Mouse (Mus musculus) embryo, embryonic 10 days (tissue): Measurements from ENCODE around the gene Uty.
A peak's percentile ranks its signal among the peaks of the same experiment; 100 is the strongest.

ENCODE experiments used
- DNase-seq: peaks from one replicate; pipeline ENCODE4 v3.0.0-alpha.2; 2015; ENCODE audit warnings: low spot score

The Uty gene

DNA sequence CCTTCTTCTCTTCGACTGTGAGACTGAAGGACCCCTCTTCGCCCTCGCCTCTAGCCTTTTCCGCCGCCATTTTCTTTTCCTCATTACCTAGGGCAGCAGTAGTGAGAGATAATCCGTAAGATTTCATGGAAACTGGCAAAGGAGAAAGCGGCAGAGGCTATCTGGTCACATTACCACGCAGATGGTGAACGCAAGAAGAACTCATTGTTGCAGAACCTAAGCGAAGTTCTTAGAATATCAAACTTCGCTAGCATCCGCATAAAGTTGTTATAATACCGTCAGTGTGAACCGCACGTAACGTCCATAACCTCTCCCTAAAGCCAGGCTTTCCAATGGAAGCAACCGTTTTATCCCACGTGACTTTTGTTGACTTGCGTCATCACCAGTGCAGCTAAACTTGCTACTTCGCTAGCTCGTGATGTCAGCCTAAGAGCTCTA lies at the start of gene Uty:
TSS of gene Uty (minus strand) at position 334 of the 438 bp plus-strand sequence.
- peak; percentile 81 for DNase-seq

DNA sequence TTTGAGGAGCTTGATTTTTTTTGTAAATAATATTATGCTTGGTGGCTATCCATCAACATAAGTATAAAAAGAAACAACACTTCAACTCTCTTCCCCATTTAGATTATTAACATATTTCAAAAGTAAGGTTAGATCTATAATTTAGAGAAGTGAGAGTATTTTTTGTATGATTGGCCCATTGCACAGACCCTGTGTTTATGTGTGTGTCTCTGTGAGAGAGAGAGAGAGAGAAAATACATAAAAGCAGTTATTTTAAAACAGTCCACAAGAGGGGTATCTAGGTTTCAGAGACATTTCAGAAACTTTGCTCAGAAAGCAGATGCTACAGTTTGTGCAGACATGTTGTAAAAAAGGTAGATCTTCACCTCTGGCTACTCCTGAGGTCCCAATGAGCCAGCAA lies 48.1 kb upstream of the Uty start:
- DNase-seq = no peak

DNA sequence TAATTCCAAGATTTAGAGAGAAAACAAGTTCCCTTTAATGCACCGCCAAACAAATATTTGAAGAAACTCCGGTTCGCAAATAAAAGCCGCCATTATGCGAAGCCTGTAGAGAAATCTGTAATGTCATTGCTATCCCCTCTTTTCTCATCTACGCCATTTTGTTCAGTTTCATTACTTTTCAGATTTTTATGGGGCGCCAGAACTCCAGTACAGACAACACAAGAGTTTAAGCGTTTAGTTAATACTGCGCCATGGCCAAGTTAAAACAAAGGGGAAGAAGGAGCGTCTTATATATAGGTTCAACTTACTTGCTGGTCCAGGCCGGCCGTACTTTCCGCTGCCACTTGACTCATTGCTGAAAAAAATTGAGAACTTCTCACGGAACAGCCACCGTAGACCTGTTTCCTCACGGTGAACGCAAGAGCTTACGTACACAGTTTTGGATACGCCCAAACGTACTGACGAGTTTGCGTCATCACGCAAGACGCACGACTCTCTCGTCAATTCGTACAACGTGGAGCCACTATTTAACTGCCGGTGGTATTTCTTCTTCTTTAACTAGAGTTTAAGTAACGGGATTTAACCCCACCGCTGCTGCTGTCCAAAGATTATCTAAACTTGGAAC lies 40.7 kb upstream of the Uty start, which contains the start of gene Ddx3y:
TSS of gene Ddx3y (minus strand) at position 459 of the 625 bp plus-strand sequence.
- peak; percentile 91 for DNase-seq

DNA sequence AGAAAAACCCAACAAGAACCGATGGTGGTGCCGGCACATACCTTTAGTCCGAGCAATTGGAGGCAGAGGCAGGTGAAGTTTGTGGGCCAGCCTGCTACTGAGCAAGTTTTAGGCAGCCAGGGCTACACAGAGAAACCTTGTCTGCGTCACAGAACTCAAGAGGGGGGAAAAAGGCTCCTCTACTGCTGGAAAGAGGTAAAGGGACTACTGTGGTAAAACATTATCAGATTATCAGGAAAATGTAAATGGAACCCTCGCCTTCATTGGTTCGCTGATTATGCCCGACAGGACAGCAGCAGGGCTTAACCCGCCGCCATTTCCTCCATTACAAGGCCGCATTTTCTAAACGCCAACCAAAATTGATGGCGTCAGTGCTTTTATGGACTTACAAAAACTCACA lies 40.2 kb upstream of the Uty start:
- peak; percentile 4 for DNase-seq

DNA sequence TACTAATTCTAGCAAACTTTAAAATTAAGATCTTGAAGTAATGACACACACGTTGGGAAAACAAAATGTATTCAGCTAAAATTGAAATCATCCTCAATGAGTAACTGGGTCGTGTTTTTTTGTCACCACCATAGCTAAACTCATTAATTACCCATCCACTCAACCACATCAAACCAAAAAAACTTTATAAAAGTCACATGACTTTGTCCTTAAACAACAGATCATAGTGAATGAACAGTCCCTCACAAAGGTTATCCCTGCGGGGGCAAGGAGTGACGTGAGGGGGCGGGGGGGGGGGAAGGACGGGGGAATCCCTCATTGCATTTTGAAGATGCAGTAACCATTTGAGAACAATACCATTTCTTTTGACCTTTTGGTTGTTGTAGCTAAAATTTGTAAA lies 558 bp upstream of the Uty start:
- no peak for DNase-seq

DNA sequence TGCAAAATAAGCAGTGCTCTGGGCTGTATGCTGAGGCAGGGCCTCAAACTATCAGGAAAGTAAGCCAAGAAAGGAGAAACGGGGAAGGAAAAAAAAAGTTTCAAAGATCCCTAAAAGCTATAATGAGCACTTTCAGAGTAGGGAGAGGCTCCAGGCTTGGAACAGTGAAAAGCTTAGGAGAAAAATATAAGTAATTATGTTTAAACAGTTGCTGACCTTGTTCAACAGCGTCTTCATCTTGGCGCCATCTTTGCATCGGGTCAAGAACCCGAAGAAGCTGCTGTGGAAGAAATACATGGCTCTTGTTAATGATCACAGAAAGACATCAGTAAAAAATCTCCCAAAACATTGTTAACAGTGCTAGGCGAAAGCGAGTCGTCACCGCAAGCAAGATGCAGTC lies 619 bp downstream of the Uty start:
- peak; percentile 6 for DNase-seq

DNA sequence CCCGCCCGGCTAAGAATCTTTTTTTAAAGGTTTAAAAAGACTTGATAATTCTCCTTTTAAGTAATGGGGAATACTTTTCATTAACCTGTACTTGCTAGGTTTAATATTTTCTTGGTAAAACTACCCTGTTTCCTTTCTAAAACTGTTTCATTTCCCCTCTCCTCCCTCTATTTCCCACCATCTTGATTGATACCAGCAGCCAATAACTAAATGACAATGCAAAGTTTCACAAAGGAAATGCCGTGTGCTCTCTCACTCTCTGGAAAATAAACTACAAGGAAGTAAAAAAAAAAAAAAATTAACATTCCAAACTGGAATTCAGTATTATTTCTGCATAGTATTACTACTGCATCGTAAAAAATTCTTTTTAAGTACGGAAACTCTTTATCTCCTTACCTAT lies 1.1 kb downstream of the Uty start:
- no peak for DNase-seq

DNA sequence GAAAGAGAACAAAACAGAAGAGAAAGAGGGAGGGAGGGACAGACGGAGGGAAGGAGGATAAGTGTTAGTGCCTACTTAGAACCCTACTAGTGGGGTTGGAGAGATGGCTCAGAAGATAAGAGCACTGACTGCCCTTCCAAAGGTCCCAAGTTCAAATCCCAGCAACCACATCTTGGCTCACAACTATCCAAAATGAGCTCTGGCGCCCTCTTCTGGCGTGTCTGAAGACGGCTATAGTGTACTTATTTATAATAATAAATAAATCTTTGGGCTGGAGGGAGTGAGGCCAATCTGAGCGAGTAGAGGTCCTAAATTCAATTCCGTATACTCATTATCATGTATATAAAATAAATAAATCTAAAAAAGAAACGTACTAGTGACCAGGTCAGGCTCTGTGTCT lies 25.6 kb downstream of the Uty start:
- no peak for DNase-seq

DNA sequence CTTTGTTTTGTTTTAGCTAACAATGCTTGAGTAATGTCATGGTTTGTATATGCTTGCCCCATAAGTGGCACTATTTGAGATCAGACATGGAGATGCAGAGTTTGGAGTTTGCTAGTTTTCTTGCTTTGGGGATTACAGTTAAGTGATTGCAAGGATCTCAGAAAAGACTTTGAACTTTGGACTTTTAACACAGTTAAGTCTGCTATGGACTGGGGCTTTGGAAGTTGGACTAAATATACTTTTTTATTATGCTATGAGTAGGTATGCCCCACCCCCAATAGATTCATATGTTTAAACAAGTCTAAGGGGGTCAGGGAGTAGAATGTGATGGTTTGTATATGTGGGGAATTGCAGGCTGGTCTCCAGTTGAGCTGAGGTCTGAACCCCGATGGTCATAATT lies 67.1 kb downstream of the Uty start:
- no peak for DNase-seq

DNA sequence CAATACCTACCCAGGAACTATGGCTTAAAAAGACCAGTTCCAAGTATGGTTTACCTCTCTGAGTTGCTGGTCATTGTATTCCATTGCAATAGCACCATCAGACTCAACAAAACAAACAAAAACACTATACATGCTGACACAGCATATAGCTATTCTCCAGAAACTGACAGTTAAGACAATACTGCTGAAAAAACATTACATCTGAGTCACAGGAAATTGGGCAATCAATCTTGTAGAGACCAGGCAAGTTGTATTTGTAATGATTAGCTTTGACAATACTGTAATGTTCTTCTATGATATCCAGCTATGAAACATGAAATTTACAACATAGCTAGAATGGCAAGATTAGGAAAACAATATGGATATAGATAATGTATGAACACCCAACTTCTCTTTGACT lies 82.5 kb downstream of the Uty start:
- no peak for DNase-seq

DNA sequence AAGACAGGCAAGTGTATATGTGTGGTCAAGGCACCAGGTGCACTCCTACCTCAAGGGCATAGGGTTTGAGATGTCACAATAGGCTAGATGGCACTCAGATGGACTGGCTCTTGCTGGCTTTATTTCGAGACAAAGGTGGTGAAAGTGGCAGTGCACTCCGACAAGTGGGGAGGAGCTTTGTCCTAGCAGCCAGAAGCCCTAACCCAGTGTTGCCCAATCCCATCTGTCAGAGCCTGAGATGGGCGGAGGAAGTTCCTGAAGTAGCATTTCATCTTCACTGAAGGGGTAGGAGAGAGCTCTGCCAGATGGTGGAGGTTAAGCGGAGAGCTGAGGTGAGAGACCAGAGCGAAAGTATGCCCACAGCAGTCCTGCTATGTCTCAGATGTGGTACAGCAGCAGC lies 129.4 kb downstream of the Uty start:
- DNase-seq = no peak

DNA sequence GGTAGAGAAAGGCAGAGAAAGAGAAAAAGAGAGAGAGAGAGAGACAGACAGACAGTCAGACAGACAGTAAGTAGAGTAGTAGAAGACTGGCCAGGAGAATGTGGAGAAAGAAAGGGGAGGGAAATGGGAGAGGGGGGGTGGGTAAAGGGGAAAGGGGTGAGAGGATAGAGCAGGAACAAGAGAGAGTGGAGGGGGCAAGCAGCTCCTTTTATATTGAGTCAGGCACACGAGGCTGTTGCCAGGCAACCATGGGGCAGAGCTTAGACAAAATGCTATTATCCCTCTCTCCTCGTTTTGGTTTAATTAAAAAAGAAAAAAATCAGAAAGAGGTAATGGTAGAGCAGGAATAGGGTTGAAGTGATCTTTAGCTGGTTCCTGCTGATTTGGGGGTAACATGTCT lies 131.5 kb downstream of the Uty start:
- DNase-seq = peak; percentile 9
